Comparison of ENCODE assay signal across 9 mouse cellular contexts in the genomic region with DNA sequence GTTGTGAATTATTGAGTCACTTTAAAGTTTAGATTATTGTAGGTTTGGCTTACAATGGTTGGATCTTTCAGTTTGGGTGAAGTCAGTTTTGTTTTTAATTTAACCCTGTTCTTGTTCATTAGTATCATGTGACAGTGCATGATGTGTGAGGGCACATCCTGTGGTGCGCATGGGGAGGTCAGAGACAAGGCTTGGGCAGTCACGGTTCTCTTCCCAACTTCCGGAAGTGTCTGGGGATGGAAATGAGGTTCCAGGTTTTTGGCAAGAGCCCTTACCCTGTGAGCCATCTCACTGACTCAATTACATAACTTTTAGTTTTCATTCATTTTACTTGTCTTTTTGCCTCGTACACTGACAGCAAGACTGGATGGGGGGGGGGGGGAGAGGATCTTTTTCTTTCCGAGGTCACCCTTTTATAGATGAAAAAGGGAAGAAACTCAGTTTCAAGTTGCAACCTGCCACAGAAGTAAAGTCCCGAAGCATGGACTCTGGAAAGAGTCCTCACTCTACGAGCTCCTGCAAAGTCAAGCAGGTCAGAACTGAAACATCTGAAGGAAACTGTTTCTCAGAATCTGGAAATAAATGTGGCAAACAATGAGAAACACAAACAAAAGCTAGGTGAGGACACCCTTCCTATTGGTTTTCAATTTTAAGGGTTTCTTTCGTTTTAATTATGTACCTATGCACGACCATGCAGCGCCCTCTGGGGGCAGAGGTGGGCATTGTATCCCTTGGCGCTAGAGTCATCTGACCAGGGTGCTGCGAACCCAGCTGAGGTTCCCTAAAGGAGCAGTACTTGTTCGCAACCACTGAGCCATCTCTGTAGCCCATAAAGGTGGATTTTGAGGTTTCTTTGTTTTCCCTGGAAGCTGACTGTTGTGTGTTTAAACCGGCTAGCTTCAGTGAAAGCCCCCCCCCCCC. TPM values are rescaled to one million over a fixed set of nuclear protein-coding genes. Genes with fewer than 3 reads are reported as not detected.
DNase-seq lines count a peak whose midpoint lies in the region; ATAC-seq and TF ChIP-seq lines count a peak whose summit lies in the region.
"Had no signal": no experiment of that assay in that cellular context is flagged by ENCODE, and none has a peak within 500 bp of the region (broad histone marks: within the 10 kb centered on the region; RNA-seq: fewer than 3 reads in every experiment).

No protein-coding gene starts in this region.

- peaks cover 4% of the 10 kb centered on the region; the same call in 1 of the 2 replicates for H3K4me1 ChIP-seq in G1E (ENCODE audit: insufficient read depth, low read depth, low read length)

- TF ChIP-seq CTCF in G1E (IDR thresholded peaks at IDR 0.05; ENCODE audit: low read depth, low read length), result peak; percentile 28; the same call in 1 of the 2 replicates

- no peaks in the 10 kb centered on the region for H3K36me3 ChIP-seq in G1E (replicated peaks)
- H3K36me3 ChIP-seq: midbrain, embryonic 12.5 days had no signal

- H3K27me3 ChIP-seq in G1E (ENCODE audit: insufficient read depth, low read length), result no peaks in the 10 kb centered on the region; the same call in 1 of the 2 replicates
- H3K27me3 ChIP-seq: midbrain, embryonic 12.5 days had no signal

- H3K4me3 ChIP-seq in G1E (ENCODE audit: low read depth, low read length), result no peak overlapping the region
- H3K4me3 ChIP-seq: midbrain, embryonic 12.5 days had no signal

- no peaks in the 10 kb centered on the region for H3K9me3 ChIP-seq in G1E (replicated peaks)
- H3K9me3 ChIP-seq: midbrain, embryonic 12.5 days had no signal

- ATAC-seq in G1E (ENCODE audit: extremely low read depth, insufficient number of reproducible peaks, low FRiP score, poor library complexity, severe bottlenecking), result no peak
- ATAC-seq in inflammation-experienced regulatory T-cells, adult 6 months, result peak; percentile 88
- ATAC-seq in megakaryocyte, adult 5-6 weeks (ENCODE audit: poor library complexity, severe bottlenecking), result peak; percentile 73
- no peak for ATAC-seq in erythroid progenitor cell, adult 5-6 weeks (replicated peaks; ENCODE audit: low FRiP score, poor library complexity, severe bottlenecking)

- peak; percentile 8 for DNase-seq in left cerebral cortex, adult 11 months (ENCODE audit: low spot score)
- no peak for DNase-seq in left cerebral cortex, adult 18-20 months (ENCODE audit: low spot score in 2 of 2)
- DNase-seq in G1E (ENCODE audit: low spot score), result no peak
- DNase-seq in adrenal gland, postnatal 25 days, result peak; percentile 69
- DNase-seq in right cerebral cortex, postnatal 36 days (ENCODE audit: low spot score in 2 of 2), result no peak

RNA-seq across cellular contexts. Expression of a gene that starts 53.9 kb away (rescaled TPM):
- 10 to 100 TPM; 15.7 to 16.2 TPM for total RNA-seq in left cerebral cortex, adult 18-20 months (2021)
- total RNA-seq in G1E (2014; fragmentation: Nextera tagmentation), result 63.4 and 87.9 TPM in 2 replicates
- total RNA-seq in G1E (2017), result 14.6 and 15.5 TPM in 2 replicates
- 47.7 and 62.5 TPM in 2 replicates for polyA plus RNA-seq in G1E (2012)
- total RNA-seq in adrenal gland, postnatal 25 days (2021), result 17.9 and 18.4 TPM in 2 replicates
- 1 to 10 TPM; 1.1 to 2.1 (median 1.2) TPM for polyA plus RNA-seq in inflammation-experienced regulatory T-cells, adult 6 months (2017; shearing (Covaris generic))
- 14.4 and 14.5 TPM in 2 replicates for total RNA-seq in megakaryocyte, adult 5-6 weeks (2015)
- 3.3 and 5.1 TPM in 2 replicates for total RNA-seq in megakaryocyte, adult 5-6 weeks (2017)
- 1.4 and 10.9 TPM in 2 replicates for total RNA-seq in erythroid progenitor cell, adult 5-6 weeks (2015; ENCODE audit: low replicate concordance)
- 1.5 and 4.4 TPM in 2 replicates for total RNA-seq in erythroid progenitor cell, adult 5-6 weeks (2017; ENCODE audit: low replicate concordance)

Comparison
In these comparisons a context has a peak if more than half of its experiments do, and no peak if none do; other contexts are left out.
1. DNase-seq: peak in left cerebral cortex, adult 11 months (single experiment) and adrenal gland, postnatal 25 days (single experiment); none in left cerebral cortex, adult 18-20 months (0 of 2), G1E (single experiment) and right cerebral cortex, postnatal 36 days (0 of 2).
2. ATAC-seq: peak in inflammation-experienced regulatory T-cells, adult 6 months (single experiment) and megakaryocyte, adult 5-6 weeks (single experiment); none in G1E (single experiment) and erythroid progenitor cell, adult 5-6 weeks (single experiment).